Comparison of ENCODE assay signal across 29 mouse cellular contexts in the genomic region with DNA sequence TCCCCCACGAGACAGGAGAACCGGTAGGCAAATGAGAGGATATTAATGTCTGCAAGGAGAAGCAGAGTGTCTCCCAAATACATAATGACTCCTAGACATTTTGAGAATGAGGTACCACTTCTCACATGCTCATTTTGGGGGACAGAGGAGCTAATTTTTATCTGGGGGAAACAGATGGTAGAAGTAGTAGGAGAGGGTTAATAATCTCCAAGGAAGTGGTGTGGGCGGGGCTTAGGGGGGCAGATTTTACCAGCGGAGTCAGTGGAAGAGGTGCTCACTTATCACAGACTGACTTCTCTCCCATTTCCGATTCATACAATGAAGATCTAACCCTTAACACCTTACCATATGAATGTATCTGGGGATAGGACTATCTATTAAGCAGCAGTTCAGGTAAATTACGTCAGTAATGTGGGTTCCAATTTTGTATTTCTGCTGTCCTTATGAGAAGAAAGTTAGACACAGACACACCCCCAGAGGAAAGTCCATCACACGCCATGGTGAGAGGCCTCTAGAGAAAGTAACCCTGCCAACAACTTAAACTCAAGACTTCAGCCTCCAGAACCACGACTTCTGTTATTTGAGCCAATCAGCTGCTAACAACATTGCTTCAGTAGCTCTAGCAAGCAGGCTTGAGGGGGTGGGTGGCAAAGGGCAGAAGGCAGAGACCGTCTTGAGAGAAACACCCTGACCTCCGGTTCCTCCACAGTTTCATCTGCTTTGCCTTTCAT. TPM values are rescaled to one million over a fixed set of nuclear protein-coding genes. Genes with fewer than 3 reads are reported as not detected.
DNase-seq lines count a peak whose midpoint lies in the region; ATAC-seq and TF ChIP-seq lines count a peak whose summit lies in the region.
"Had no signal": no experiment of that assay in that cellular context is flagged by ENCODE, and none has a peak within 500 bp of the region (broad histone marks: within the 10 kb centered on the region; RNA-seq: fewer than 3 reads in every experiment).

No protein-coding gene starts in this region.

- no peak for TF ChIP-seq RAD21 in MEL (IDR thresholded peaks at IDR 0.05; ENCODE audit: low read depth, low read length)

- peak; percentile 26 to 51; a peak in 1 of 4 replicates for TF ChIP-seq POLR2A in MEL (IDR thresholded peaks at IDR 0.05; ENCODE audit: control insufficient read depth in 1 of 2, insufficient read depth in 1 of 2, low read depth in 1 of 2, low read length in 2 of 2, poor library complexity in 1 of 2)

- peak overlapping the region; percentile 64 for H3K9ac ChIP-seq in MEL (ENCODE audit: control insufficient read depth, low read depth, low read length, poor library complexity, severe bottlenecking)
- no peak overlapping the region for H3K9ac ChIP-seq in liver, postnatal 0 days (replicated peaks)
- H3K9ac ChIP-seq in hindbrain, embryonic 14.5 days = no peak overlapping the region
- H3K9ac ChIP-seq: forebrain, embryonic 15.5 days; heart, embryonic 13.5 days; hindbrain, embryonic 12.5 days had no signal

- H3K4me2 ChIP-seq in liver, postnatal 0 days (ENCODE audit: low read depth, low read length) = 0 out of 2 replicates have a peak overlapping the region, but pooled peaks have one; percentile 7
- no peak overlapping the region for H3K4me2 ChIP-seq in hindbrain, embryonic 14.5 days (replicated peaks)
- H3K4me2 ChIP-seq: forebrain, embryonic 15.5 days; heart, embryonic 13.5 days; hindbrain, embryonic 12.5 days had no signal

- H3K4me3 ChIP-seq in MEL (ENCODE audit: control insufficient read depth in 1 of 2, insufficient read depth in 1 of 2, low read depth in 2 of 2, low read length in 2 of 2) = peak overlapping the region; percentile 46 to 56
- no peak overlapping the region for H3K4me3 ChIP-seq in liver, postnatal 0 days (ENCODE audit: low read depth, low read length)
- H3K4me3 ChIP-seq in hindbrain, embryonic 14.5 days (replicated peaks; ENCODE audit: low read length) = no peak overlapping the region
- H3K4me3 ChIP-seq: forebrain, embryonic 15.5 days; heart, embryonic 13.5 days; hindbrain, embryonic 12.5 days; midbrain, embryonic 10.5 days had no signal

- peaks cover 0 to 25% of the 10 kb centered on the region in 2 experiments; a peak in 2 of 4 replicates for H3K36me3 ChIP-seq in MEL (ENCODE audit: control insufficient read depth in 1 of 2, insufficient read depth in 2 of 2, low read length in 2 of 2)
- H3K36me3 ChIP-seq in liver, postnatal 0 days (replicated peaks; ENCODE audit: insufficient read depth, low read length) = no peaks in the 10 kb centered on the region
- no peaks in the 10 kb centered on the region for H3K36me3 ChIP-seq in hindbrain, embryonic 14.5 days (replicated peaks; ENCODE audit: control insufficient read depth, insufficient read depth)
- H3K36me3 ChIP-seq: forebrain, embryonic 15.5 days; heart, embryonic 13.5 days; hindbrain, embryonic 12.5 days; midbrain, embryonic 10.5 days had no signal

- DNase-seq in 416B (ENCODE audit: low read depth) = peak; percentile 39
- DNase-seq in MEL (ENCODE audit: low read depth, low spot score) = peak; percentile 92
- DNase-seq in liver = peak; percentile 78
- DNase-seq in liver, postnatal 0 days = no peak
- DNase-seq in hindbrain, embryonic 14.5 days (ENCODE audit: low spot score) = no peak
- no peak for DNase-seq in kidney, adult 18-20 months
- no peak for DNase-seq in adrenal gland, adult (ENCODE audit: inconsistent age in 2 of 2, low spot score in 1 of 2)
- DNase-seq in Muller cell, postnatal 12 days (ENCODE audit: inconsistent ontology term) = no peak
- DNase-seq: adrenal gland, adult 8-10 months; cerebellum, adult 2 months; cerebellum, postnatal 25 days; embryo, embryonic 11 days; gastrocnemius, postnatal 14 days; heart, adult 18-20 months; kidney, adult 8-10 months; kidney, postnatal 10 days; lung, postnatal 10 days; right cerebral cortex, adult 18-20 months had no signal

- TF ChIP-seq EP300 in MEL (IDR thresholded peaks at IDR 0.05; ENCODE audit: low read depth in 1 of 2, low read length in 2 of 2) = peak; percentile 85 to 91
- no peak for TF ChIP-seq EP300 in liver, postnatal 0 days (IDR thresholded peaks at IDR 0.05; ENCODE audit: low read depth)

- no peaks in the 10 kb centered on the region for H3K27me3 ChIP-seq in MEL (ENCODE audit: control insufficient read depth in 1 of 2, insufficient read depth in 2 of 2, low read length in 2 of 2)
- no peaks in the 10 kb centered on the region for H3K27me3 ChIP-seq in liver, postnatal 0 days (ENCODE audit: insufficient read depth, low read length)
- no peaks in the 10 kb centered on the region for H3K27me3 ChIP-seq in hindbrain, embryonic 14.5 days (ENCODE audit: control insufficient read depth, insufficient read depth, low read length)
- H3K27me3 ChIP-seq: forebrain, embryonic 15.5 days; heart, embryonic 13.5 days; hindbrain, embryonic 12.5 days; Patski had no signal

- peak overlapping the region; percentile 93 for H3K27ac ChIP-seq in MEL (ENCODE audit: control insufficient read depth, low read depth, low read length)
- H3K27ac ChIP-seq in liver, postnatal 0 days (ENCODE audit: low read depth) = no peak overlapping the region
- H3K27ac ChIP-seq in hindbrain, embryonic 14.5 days = no peak overlapping the region
- H3K27ac ChIP-seq: forebrain, embryonic 15.5 days; heart, embryonic 13.5 days; hindbrain, embryonic 12.5 days; midbrain, embryonic 10.5 days had no signal

- TF ChIP-seq CTCF in MEL (IDR thresholded peaks at IDR 0.05 in 2 of 3, conservative IDR thresholded peaks at IDR 0.05 in 1 of 3; ENCODE audit: control insufficient read depth in 1 of 3, insufficient read depth in 1 of 3, low read depth in 2 of 3, low read length in 3 of 3, poor library complexity in 1 of 3, severe bottlenecking in 1 of 3) = no peak
- TF ChIP-seq CTCF in liver, postnatal 0 days (IDR thresholded peaks at IDR 0.05; ENCODE audit: low read depth) = no peak

- 31% methylated on average over 10 of the region's 10 CpGs for WGBS in liver, postnatal 0 days (ENCODE audit: insufficient replicate concordance)
- WGBS in hindbrain, embryonic 14.5 days = 78% methylated on average over 10 of the region's 10 CpGs

- H3K9me3 ChIP-seq in MEL (replicated peaks; ENCODE audit: insufficient read depth, low read length) = no peaks in the 10 kb centered on the region
- H3K9me3 ChIP-seq in liver, postnatal 0 days (ENCODE audit: low read length) = no peaks in the 10 kb centered on the region
- no peaks in the 10 kb centered on the region for H3K9me3 ChIP-seq in hindbrain, embryonic 14.5 days (ENCODE audit: control insufficient read depth, low read length)
- H3K9me3 ChIP-seq: forebrain, embryonic 15.5 days; heart, embryonic 13.5 days; hindbrain, embryonic 12.5 days; midbrain, embryonic 10.5 days had no signal

- H3K4me1 ChIP-seq in MEL (ENCODE audit: control insufficient read depth in 1 of 2, insufficient read depth in 2 of 2, low read length in 2 of 2) = peaks cover 15 to 46% of the 10 kb centered on the region in 2 experiments
- H3K4me1 ChIP-seq in liver, postnatal 0 days (ENCODE audit: insufficient read depth) = peaks cover 14% of the 10 kb centered on the region
- H3K4me1 ChIP-seq in hindbrain, embryonic 14.5 days (replicated peaks; ENCODE audit: control insufficient read depth, insufficient read depth, low read length) = peaks cover 3% of the 10 kb centered on the region; the same call in 1 of the 2 replicates

- no peak for ATAC-seq in liver, postnatal 0 days
- no peak for ATAC-seq in hindbrain, embryonic 14.5 days (ENCODE audit: low FRiP score)
- ATAC-seq: forebrain, embryonic 15.5 days; Patski had no signal

- H3K79me2 ChIP-seq in MEL (ENCODE audit: control insufficient read depth, insufficient read depth, low read length, poor library complexity) = no peaks in the 10 kb centered on the region

TF ChIP-seq in MEL, 35 proteins besides CTCF, POLR2A, EP300 and RAD21 (continues in another document):
- TF ChIP-seq UBTF (IDR thresholded peaks at IDR 0.05; ENCODE audit: borderline replicate concordance, insufficient read depth, low read depth, low read length) = no peak
- no peak for TF ChIP-seq GABPA (IDR thresholded peaks at IDR 0.05; ENCODE audit: low read depth, low read length)
- TF ChIP-seq MYC (IDR thresholded peaks at IDR 0.05; ENCODE audit: low read depth, low read length) = peak; percentile 62; the same call in 1 of the 2 replicates
- TF ChIP-seq KAT2A (conservative IDR thresholded peaks at IDR 0.05; ENCODE audit: low read depth, low read length) = no peak
- TF ChIP-seq CHD2 (IDR thresholded peaks at IDR 0.05; ENCODE audit: low read length) = no peak
- no peak for TF ChIP-seq POLR2AphosphoS5 (IDR thresholded peaks at IDR 0.05; ENCODE audit: borderline replicate concordance, low read depth, low read length)
- TF ChIP-seq ZMIZ1 (IDR thresholded peaks at IDR 0.05; ENCODE audit: low read depth, low read length) = peak; percentile 41; the same call in 1 of the 2 replicates
- 0 out of 2 replicates have a peak, but pooled peaks have one; percentile 33 for TF ChIP-seq ELF1 (IDR thresholded peaks at IDR 0.05; ENCODE audit: low read depth, low read length)
- no peak for TF ChIP-seq MAFK (IDR thresholded peaks at IDR 0.05; ENCODE audit: borderline replicate concordance, low read depth, low read length)
- TF ChIP-seq NRF1 (IDR thresholded peaks at IDR 0.05; ENCODE audit: insufficient read depth, low read depth, low read length, poor library complexity, severe bottlenecking) = no peak
- 0 out of 2 replicates have a peak, but pooled peaks have one; percentile 10 for TF ChIP-seq TBP (IDR thresholded peaks at IDR 0.05; ENCODE audit: low read depth, low read length)
- no peak for TF ChIP-seq ZC3H11A (IDR thresholded peaks at IDR 0.05; ENCODE audit: low read depth, low read length)

RNA-seq across cellular contexts. Expression of a gene that starts 5.1 kb away (rescaled TPM):
- 12.5 and 15.1 TPM in 2 replicates for total RNA-seq in MEL (2012; rRNA removed)
- polyA plus RNA-seq in MEL (2012; ENCODE audit: insufficient read depth in 1 of 2, insufficient read length in 2 of 2, low read depth in 1 of 2, low replicate concordance in 2 of 2, missing spikeins in 1 of 2) = 100 to 1,000 TPM in 1 of 2 experiments, 10 to 100 TPM in 1; 15.4 to 186 TPM
- 5.3 and 5.4 TPM in 2 replicates for polyA plus RNA-seq in liver, postnatal 0 days (2015; fragmentation: Nextera tagmentation; extraction: Ambion mirVana)
- 22.1 and 24.4 TPM in 2 replicates for polyA plus RNA-seq in hindbrain, embryonic 14.5 days (2014; fragmentation: Nextera tagmentation; extraction: Ambion mirVana)

RNA-seq across cellular contexts. Expression of a gene that starts 42.5 kb away (rescaled TPM):
- not detected in 2 replicates for total RNA-seq in MEL (2012; rRNA removed)
- polyA plus RNA-seq in MEL (2012; ENCODE audit: insufficient read depth in 1 of 2, insufficient read length in 2 of 2, low read depth in 1 of 2, low replicate concordance in 2 of 2, missing spikeins in 1 of 2) = not detected
- polyA plus RNA-seq in liver, postnatal 0 days (2015; fragmentation: Nextera tagmentation; extraction: Ambion mirVana) = not detected in 2 replicates
- 2.4 and 3.4 TPM in 2 replicates for polyA plus RNA-seq in hindbrain, embryonic 14.5 days (2014; fragmentation: Nextera tagmentation; extraction: Ambion mirVana)
- total RNA-seq: adrenal gland, adult 8-10 months; gastrocnemius, postnatal 14 days; heart, adult 18-20 months; heart, postnatal 25 days; layer of hippocampus, postnatal 25 days had no signal
- polyA plus RNA-seq: C2C12; embryonic facial prominence, embryonic 14.5 days; limb, embryonic 11.5 days; liver, embryonic 16.5 days; Patski had no signal

RNA-seq across cellular contexts. Expression of a gene that starts 43.6 kb away (rescaled TPM):
- not detected in 2 replicates for total RNA-seq in MEL (2012; rRNA removed)
- polyA plus RNA-seq in MEL (2012; ENCODE audit: insufficient read depth in 1 of 2, insufficient read length in 2 of 2, low read depth in 1 of 2, low replicate concordance in 2 of 2, missing spikeins in 1 of 2) = not detected
- polyA plus RNA-seq in liver, postnatal 0 days (2015; fragmentation: Nextera tagmentation; extraction: Ambion mirVana) = not detected in 2 replicates
- polyA plus RNA-seq in hindbrain, embryonic 14.5 days (2014; fragmentation: Nextera tagmentation; extraction: Ambion mirVana) = 22.7 and 26.9 TPM in 2 replicates
- total RNA-seq: adrenal gland, adult 8-10 months; gastrocnemius, postnatal 14 days; heart, adult 18-20 months; heart, postnatal 25 days had no signal
- polyA plus RNA-seq: C2C12, Patski had no signal

Comparison
In these comparisons a context has a peak if more than half of its experiments do, and no peak if none do; other contexts are left out.
1. DNase-seq: peak in 416B (single experiment), MEL (single experiment) and liver (single experiment); none in liver, postnatal 0 days (single experiment), hindbrain, embryonic 14.5 days (single experiment), kidney, adult 18-20 months (single experiment), adrenal gland, adult (0 of 2) and Muller cell, postnatal 12 days (single experiment).
2. H3K4me3 ChIP-seq: peak in MEL (2 of 2); none in liver, postnatal 0 days (single experiment) and hindbrain, embryonic 14.5 days (single experiment).
3. RNA of a gene that starts 43.6 kb away (polyA plus RNA-seq): 22.7 to 26.9 TPM in hindbrain, embryonic 14.5 days; not detected in MEL and not detected in liver, postnatal 0 days; every median in the first group is over 10 times any median in the second.